Mouse (Mus musculus): ENCODE results near the gene Pard3b.
A peak's percentile ranks its signal among the peaks of the same experiment; 100 is the strongest.

Gene Pard3b

DNA sequence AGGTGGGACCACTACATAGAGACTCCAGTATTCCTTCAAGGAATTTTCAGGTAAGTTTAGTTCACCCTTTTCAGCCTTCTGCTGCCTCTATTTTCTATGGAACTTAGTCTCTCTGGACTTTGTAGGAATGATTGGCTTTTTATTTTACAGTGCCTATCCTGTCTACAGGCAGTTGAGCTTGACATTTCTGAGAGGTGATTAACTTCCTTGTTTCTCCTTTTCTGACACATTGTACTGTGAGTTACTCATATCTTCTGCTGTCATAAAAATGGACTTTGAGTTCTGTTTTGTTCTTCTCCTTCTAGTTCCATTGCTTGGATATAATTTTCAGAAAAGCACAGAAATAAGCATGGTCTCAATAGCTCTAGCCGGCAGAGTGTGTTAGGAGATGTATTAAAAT lies 112.4 kb downstream of the Pard3b start:
- no peak for DNase-seq (ENCODE audit: low spot score)

DNA sequence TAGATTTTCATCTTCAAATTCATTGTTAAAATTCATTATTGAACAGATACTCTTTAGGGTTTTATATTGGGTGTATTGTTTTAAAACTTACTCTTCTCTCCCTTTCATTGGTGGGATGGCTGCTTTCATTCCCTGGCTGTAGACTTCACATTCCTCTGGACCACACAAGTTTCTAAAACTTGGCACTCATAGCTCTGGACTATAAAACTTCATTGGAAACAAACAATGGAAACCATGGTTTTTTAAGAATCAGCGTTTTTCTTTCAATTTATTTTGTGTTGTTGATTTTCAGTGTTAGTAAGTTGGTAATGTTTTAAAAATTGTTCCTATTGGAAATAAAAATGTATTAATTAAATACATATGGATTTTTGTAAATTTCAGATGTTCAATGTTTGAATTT lies 118.1 kb downstream of the Pard3b start:
- no peak for DNase-seq (ENCODE audit: low spot score)

DNA sequence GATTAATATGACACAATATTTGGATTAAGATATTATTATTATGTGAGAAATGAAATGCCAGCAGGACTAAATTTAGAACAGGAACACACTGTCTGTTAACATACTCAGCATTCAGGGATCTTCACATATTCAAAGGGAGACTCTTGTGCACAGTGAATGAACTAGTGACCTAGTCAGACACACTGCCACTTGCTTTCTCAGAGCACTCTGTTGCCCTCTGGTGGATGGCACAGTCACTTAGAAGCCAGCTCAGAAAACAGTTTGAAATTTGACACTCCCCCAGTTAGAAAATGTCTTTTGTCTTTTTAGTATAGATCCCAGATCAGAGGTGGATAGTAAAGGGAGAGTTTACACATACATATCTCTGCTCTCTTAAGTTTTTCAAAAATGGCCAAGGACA lies 132.6 kb downstream of the Pard3b start:
- DNase-seq (ENCODE audit: low spot score): peak; percentile 76

DNA sequence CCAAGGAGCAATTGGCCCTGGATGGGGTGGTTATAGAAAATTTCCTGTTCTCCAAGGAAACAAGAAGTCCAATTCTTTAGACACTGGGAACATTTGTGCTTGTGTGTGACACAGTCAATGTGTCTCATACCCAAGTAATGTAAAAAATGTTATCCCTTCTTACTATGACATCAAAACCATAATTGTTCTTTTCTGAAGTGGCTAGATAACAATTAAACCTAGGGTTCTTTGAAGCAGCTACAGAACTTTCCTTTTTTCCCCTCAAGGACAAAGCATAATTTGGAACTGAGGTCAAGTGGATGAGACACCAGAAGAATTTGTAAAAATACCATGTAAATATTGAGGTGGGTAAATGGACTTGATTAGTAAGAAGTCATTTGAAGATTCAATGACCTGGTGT lies 140.1 kb downstream of the Pard3b start:
- DNase-seq (ENCODE audit: low spot score): no peak

DNA sequence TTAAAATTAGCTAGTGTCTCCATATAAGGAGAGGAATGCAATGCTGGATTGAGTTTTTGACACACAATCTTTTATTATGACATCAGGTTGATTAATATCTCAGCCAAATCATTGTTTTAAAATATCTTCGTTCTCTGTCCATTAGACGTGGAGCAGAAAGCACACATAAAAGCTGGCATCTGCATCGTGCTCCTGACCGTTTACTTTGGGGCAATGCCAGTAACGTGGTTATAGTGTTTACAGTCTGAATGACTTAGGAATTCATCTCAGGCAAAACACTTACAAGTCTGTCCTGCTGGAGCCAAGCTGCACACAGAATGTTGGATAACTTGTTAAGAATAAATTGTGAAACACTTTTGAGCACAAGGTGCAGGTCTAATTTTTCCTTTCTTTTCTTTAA lies 141.3 kb downstream of the Pard3b start:
- DNase-seq (ENCODE audit: low spot score): no peak

DNA sequence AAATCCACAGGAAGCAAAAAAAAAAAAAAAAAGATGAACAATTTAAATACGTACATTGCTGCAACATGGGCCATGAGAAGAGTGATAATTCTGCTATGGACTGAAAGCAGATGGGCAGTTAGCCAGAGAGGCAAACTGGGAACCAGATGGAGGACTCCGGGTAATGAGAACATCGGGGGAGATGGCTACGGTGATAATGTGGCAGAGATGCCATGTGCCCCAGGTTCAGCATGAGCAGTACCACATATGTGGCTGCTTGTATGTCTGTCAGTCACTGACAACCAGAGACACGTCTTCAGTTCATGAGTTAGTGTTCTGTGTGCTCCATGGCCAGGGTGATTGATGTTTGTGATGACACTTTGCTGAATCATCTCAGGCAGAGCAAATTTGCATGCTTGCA lies 157.7 kb downstream of the Pard3b start:
- no peak for DNase-seq (ENCODE audit: low spot score)

DNA sequence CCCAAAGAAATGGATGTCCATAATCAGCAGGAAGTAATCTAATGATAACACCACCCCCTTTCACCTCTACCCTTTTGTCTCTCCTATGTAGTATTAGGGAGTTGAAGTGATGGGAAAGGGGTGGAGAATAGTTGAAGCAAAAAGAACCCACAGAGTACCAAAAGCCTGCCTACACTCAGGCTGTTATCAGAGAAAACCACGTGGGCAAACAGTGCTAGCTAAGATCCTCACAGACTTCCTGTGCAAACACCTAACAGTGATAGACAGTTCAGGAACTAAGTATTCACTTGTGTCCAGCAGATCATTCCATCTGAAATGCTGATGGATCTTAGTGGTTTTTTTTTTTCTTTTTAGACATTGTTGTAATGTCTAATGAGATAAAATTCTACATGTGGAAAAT lies 181.6 kb downstream of the Pard3b start:
- no peak for DNase-seq (ENCODE audit: low spot score)

DNA sequence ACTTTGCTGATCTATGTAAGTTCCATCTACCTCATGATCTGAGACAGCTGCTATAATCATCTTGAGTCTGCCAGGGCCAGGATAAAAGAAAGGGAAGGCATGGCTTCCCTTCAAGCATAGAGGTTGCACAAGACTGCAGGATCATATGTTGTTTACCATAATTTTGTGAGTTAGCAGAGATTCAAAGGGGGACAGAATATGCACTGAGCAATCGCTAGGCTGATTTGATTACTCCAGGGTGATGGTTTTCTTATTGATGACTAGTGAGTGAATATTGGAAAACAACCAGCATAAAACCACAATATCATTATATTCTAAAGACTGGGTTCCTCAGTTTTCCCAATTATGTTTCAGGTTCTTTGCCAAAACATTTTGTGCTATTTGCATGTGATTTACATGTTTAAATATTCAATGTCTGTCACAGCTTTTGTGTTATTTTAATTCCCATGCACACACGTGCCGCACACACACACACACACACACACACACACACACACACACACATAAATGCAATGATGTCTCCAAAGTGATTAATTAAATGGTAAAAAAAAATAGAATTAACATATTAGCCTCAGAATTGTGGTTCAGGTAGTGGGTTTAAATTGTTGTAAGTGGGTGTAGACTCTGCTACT lies 187.1 kb downstream of the Pard3b start:
- no peak for DNase-seq (ENCODE audit: low spot score)

DNA sequence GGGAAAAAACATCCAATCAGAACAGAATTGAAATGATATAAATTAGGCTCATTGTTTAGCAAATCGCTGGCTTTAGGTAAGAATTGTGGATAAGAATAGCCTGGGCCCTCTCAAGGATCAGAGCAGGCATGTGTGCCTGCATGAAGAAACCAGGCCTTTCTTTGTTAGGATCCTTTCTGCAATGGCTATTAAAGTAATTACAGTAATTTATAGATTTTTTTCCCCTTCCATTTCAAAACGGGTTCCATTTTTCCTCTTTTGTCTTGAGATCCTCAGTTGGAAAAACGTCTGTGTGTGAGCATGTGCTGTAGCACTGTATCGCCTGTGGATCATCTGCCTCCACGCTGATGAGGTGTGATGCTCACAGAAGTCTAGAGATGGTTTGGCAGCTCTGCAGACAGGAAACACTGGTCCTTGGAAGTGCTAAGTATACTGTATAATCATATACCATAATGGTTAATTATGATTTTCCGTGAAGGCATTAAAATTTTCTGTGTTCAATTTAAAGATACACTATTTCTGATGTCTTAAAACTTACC lies 198.5 kb downstream of the Pard3b start:
- DNase-seq (ENCODE audit: low spot score): no peak

DNA sequence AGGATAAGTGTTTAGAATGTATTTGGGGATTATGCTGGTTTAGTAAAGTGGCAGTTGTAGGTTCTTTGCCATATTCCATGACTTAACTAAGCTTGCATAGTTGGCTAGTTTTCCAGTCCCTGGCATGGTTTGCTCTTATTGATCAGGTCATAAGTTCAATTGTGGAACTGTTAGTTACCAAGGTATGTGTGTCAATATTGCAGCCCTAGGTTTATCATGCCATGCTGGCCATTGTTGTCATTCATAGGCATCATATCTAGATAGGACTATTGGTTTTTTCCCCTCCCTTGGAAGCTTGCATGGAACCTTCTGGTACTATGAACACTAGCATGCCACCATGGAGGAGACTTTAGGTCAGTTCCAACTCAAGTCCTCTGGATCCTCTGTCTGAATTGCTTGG lies 208.0 kb downstream of the Pard3b start:
- DNase-seq (ENCODE audit: low spot score): no peak

DNA sequence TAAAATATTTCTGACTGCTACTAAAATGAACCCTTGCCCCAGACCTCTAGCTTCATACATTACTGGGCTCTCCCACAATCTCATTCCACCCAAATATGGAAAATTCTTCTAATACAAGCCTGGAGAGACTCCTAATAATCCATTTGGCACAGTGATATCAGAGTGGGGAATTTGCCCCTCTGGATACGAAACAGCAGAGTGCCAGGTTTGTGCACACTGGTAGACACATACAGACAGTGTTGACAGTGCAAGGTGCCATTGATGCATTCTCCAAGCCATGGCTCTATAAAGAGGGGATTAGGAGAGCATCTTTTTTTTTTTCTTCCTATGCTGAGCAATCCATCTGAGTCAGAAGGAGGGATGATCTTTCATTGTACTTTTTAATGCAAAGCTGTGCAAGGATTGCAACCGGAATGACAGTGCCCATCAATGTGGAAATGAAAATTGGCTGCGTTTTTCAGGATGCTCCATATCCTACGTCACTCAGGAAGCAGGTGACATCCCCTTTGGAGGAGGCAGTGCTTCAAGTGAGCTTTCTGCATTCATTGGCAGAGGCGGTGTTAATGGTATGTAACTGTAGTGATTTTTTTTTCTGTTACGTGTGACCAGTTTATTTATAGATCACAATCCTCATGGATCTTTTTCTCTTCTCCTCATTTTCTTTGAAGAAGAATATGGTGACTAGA lies 210.5 kb downstream of the Pard3b start:
- no peak for DNase-seq (ENCODE audit: low spot score)

DNA sequence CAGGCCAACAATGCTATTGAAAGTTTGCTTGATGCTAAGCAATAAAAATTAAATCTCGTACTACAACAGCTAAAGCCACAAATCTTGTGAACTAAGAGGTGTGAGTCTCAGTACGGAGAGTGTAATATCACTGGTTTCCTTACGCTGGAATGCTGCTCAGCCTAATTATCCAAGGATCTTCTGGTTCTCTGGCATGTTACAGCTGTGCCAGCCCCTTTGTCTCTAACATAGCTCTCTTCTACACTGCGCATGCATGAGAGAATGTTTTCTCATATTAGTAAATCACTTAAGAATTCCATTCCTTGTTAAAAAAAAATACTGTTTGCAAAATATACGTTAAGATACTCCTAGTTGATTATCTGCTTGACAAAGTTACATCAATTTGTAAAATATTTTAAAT lies 211.8 kb downstream of the Pard3b start:
- DNase-seq (ENCODE audit: low spot score): no peak

DNA sequence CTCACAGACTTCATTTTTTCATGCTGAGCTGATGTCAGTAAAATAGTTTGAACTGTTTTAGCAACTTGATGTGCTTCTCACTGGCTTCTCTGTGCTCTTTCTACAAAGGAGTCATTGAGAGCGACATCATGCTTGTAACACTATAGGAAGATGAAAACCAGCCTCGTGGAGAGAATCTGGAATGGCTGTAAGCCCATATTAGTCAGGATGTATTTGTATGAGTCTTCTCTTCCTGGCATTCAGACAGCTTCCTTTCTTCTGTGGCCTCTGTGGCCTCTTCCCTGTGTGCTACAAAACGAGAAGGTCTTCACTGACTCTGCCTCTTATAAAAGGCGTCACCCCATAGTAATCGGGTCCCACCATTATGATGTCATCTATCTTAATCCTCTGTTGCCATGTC lies 212.6 kb downstream of the Pard3b start:
- DNase-seq (ENCODE audit: low spot score): no peak

DNA sequence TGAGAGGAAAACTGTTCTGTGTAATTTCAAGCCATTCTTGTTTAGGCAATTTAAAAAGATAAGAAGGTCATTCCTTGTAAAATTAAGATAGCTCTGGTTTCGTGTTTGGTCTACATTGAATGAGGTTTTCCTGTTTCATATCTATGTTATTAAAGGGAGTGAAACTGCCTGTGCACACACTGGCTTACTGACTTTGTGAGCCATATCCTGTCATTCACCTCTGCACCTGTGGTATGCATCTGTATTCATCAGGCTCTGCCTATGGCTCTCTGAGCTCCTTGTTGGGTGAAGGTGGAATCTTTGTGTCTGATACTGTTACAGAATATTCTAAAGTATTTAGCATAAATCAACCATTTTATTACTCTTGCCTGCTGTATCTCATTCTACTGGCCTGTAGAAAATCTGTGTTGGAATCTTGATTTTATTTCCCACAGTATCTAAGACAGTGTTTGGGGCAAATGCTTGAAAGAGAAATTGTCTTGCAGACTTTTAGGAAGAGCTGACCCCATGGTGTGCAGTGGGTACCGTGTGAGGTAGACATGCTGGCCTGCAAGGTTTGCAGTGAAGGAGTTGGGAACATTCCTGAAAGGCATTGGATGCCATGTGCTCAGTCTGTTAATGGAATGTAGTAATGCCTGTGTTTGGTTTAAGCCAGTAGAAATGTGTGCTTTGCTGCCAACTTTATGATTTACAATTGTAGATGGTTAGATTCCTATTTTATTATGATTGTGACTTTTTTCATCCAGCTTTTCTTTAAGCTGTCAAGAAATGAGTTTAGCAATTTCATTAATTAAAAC lies 228.9 kb downstream of the Pard3b start:
- no peak for DNase-seq (ENCODE audit: low spot score)

DNA sequence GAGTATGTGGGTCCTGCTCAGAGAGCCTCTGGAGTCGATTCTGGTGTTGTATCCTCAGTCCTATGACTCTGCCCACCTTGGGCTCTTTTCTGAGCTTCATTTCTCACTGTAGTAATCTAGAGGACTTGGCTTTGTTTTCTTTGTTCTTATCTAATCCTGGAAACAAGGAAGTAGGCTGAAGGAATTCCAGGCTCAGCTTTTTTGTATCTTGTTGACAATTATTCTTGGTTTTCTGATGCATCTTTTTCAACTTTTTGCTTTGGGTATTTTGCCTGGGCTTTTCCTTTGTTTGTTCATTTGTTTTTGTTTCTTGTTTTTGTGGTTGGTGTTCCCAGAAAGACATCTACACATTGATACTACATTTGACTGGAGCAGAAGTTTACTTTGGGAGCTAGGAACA lies 236.3 kb downstream of the Pard3b start:
- DNase-seq (ENCODE audit: low spot score): no peak

DNA sequence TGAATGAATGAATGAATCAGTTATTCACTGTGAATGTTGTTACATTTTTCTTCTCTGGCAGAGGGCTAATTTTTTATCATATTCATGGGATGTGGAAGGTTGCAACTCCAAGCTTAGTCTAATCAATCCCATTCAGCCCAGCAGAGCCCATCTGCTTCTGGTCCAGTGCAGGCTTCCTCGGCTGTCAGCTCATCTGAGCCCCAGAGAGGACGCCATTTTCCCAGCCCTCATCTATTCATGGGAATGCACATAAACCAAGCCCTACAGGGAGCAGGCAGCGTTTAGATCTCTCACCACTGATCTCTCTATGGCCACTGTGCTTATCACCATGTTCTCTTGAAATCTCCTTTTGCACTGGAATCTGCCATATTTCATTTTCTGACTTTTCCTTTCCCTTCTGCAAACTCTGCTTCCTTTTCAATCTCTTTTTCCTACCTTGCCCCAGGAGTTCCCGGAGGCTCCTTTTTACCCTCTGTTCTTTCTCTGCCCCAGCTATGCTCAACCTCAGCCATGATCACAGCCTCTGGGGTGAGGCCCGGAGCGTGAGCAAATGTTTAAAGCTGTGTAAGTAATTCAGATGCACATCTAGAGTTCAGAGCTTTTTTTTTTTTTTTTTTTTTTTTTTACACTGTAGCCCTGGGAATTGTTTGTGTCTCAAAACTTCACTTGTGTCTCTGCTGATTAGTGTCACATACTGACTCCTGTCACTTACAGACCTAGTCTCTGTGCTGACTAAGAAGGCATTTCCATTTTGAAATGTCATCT lies 241.3 kb downstream of the Pard3b start:
- no peak for DNase-seq (ENCODE audit: low spot score)

DNA sequence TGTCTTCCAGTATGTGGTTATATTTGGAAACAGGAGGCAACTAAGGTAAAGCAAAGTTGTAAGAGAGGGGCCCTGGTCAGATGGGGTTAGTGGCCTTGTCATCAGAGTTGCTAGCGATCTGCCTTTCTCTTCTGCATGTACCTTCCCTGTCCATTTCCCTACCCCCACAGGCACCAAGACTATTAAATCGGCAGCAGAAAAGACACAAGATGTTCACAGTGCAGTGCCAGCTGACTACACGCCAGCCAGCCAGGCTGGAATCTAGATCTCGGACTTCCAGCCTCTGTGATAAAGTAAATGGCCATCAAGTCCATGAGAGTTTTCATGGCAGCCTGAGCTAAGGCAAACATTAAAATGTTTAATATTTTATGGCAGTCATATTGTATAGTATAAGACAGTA lies 257.4 kb downstream of the Pard3b start:
- peak; percentile 45 for DNase-seq (ENCODE audit: low spot score)

DNA sequence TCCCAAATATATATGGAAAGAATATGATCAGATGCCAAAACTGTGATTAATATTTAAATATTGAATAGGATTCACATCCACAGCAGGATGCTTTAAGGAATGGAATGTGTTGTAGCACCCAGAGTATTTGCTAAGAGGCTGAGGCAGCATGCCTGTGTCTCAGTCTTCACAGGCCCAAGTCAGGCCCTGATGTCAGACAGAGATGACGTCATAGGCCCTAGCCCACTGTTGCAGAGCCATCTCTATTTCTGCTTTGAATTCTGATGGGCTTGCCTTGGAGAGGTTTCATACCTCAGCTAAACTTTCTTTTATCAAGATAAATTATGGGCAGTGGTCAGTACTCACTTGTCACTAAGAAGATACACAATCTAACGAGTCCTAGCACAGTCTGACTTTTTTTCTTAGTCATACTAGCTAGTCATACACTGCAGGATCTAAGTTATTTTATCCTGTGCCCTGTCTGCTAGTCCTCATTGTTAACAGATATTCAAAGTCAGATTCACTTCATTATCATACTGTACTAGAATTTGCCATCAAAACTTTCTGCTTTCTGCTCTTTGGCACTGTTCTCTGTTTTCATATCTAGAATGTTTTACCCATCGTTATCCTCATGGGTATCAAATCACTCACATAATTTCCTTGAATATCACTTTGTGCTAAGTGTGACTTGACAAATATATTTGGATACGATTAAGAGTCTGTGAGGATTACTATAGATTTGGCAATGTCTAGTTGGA lies 264.8 kb downstream of the Pard3b start:
- no peak for DNase-seq (ENCODE audit: low spot score)

DNA sequence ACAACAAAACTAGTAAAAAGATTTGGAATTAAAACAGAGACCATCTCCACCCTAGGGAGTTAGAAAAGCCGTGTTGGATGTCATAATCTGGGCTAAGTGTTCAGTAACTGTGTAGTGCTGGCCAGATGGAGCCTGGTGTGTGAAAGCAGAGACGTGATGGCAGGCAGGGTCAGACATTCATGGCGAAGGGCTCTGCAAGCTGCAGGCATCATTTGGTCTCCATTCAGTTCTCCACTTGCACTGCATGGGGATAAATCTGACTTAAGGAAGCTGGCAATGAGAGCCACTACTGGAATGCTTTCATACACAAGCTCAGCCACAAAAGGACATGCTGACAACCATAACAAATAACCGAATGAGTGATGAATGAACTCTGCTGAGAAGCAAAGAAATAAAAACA lies 265.4 kb downstream of the Pard3b start:
- DNase-seq (ENCODE audit: low spot score): no peak

DNA sequence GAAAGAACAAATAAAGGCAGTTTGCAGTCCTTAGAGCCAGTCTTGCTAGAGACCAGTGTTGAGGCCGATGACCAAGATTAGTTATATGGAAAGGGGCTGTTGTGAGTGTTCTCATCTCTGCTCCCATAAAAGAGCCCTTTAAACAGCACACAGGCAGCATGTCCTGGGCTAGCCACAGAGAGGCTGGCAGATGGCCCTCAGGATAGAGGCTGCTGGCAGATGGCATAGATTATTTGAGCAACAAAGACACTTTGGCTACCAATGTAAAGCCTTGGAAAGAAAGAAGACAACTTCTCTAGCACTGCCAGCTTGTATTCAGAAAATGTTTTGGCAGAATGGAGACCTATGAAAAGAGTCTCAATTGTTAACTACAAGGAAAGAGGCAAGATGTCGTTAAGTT lies 274.3 kb downstream of the Pard3b start:
- DNase-seq (ENCODE audit: low spot score): no peak

DNA sequence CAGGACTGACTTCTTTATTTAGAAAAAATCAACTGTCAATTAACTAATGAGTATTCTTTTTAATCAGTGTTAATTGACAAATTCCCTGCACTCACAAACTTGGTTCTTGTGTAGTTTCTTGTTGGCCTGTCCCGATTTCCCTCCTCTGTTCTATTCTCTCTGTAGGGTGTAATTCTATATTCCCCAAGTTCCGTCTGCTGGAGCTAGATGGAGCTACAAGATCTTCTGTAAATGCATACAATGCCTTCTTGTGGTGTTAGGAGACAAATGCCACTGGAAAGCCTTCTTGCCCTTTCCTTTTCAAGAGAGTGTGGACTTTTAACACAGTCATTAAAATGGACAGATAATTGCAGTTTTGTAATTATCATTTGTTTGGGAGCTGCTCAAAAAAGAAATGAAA lies 286.3 kb downstream of the Pard3b start:
- DNase-seq (ENCODE audit: low spot score): no peak

DNA sequence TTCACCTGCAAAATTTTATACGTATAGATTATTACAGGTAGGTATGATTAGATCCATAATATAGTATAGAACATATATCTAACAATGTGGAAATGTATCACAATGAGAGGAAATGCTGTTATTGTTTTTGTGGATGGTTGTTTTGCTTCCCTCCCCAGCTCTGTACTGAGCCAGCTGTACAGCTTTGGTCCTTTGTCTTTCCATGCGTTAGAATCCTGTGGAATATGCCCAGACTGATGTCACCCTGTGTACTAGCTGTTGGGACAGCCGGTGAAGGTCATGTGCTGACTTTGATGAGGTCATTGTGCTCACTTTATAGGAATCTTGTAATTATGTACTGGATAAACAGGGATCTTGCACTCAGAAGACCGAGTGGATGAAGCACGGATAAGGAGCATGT lies 286.9 kb downstream of the Pard3b start:
- no peak for DNase-seq (ENCODE audit: low spot score)

Measured in testis, postnatal 10 days (tissue).